Mouse (Mus musculus) G1E-ER4 (cell line): ENCODE measurements around the gene Slain1. TPM values are rescaled to one million over a fixed set of nuclear protein-coding genes. Genes with fewer than 3 reads are reported as not detected.

Experiments
- GATA1 ChIP-seq: IDR thresholded peaks from one replicate; pipeline ENCODE4 v1.8.0; 2012; ENCODE audit warnings: low read length, inconsistent platforms
- polyA plus RNA-seq: library from polyadenylated mRNA; stranded (reverse); fragments of >175 nt; gene quantifications from 2 replicates; pipeline ENCODE4 v1.2.3, GENCODE M21; 2012

Gene Slain1
- polyA plus RNA-seq, 1 experiment = not detected

DNA sequence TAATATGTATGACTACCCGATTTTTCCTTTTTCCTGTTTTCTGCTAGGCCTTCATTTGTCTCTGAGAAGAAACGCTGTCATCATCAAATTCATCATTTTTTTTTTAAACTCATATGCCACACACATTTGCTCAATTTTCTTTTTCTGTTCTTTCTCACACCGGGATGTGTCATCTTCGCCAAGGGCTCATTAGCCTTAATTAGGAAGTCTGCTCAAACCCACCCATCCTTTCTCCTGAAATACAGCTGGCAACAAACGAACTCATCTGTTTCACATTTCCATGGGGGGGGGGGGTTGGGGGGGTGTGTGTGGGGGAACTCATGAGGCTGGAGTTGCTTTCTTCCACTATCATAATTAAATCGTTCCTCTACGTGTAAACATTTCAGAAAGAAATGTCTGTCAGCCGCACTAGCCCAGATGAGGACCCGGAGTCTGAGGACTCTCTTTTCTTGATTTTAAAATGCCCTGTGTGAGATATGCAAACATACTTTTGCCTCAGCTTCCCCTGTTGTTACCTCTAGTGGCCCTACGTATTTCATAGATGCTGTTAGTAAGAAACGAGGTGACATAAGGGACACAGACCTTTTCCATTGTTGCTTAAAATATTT, 79.8 kb downstream of the Slain1 start:
- no peak for TF ChIP-seq GATA1

DNA sequence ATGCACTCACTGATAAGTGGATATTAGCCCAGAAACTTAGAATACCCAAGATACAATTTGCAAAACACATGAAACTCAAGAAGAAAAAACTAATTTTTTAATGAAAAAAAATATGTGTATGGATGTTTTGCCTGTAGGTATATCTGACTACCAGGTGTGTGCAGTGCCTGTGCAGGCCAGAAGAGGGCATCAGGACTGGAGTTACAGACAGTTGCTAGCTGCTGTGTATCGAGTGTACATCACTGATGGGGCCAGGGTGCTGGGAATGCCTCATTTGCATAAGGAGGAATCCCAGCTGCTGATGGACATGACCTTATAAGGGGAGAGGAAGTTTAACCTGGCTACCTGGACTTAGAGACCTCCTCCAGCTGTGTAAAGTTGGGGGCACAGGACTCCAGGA, 82.6 kb downstream of the Slain1 start:
- TF ChIP-seq GATA1 = no peak

DNA sequence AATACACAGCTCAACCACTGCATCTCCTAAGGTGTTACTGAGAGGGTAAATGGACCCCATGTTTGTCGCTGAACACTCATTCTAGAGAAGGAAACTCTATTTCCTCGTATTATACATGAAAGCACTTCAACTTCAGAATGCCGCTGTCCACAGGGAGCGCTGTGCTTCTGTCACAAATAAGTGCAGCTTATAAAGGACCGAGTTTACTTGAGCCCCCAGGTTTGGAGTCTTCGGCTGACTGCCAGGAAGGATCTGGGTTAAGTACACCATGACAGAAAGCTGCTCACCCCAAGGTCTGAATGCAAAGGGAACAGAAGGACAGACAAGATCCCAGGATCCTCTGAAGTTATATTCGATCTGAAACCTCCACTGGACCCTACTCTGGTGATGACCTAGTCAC, 91.2 kb downstream of the Slain1 start:
- no peak for TF ChIP-seq GATA1

DNA sequence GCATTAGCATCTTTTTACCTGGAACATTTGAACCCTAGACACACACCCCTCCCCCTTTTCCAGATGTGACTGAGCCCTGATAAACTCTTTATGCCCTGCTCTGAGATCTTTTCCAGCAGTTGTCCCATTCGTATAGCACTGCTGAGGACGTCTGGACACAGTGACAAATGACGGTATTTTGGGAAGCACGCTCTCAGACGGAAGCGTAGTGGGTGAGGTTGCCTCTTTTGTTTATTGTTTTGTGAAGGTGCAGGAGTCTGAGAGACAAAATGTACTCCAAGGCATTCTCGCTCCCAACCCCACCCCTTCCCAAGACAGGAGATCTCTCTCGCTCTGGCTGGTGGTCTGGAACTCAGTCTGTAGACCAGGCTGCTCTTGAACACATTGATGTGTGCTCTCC, 92.1 kb downstream of the Slain1 start:
- no peak for TF ChIP-seq GATA1

DNA sequence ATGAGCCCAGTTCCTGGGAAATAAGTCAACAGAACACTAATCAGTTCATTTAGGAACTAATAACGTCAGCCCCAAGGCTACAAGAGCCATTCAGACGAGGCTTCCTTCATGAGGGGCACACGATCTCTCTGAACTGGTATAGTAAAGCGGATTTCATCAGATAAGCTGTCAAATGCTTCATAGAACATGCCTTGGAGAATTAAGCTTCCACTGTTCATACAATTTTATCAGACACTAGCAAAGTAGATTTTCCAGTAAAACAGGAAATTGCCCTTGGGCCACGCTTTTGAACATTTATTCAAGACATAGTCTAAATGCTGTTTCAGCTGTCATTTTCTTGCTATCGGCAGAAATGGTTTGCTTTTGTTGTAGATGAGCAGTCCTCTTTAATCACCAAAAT, 97.3 kb downstream of the Slain1 start:
- no peak for TF ChIP-seq GATA1

DNA sequence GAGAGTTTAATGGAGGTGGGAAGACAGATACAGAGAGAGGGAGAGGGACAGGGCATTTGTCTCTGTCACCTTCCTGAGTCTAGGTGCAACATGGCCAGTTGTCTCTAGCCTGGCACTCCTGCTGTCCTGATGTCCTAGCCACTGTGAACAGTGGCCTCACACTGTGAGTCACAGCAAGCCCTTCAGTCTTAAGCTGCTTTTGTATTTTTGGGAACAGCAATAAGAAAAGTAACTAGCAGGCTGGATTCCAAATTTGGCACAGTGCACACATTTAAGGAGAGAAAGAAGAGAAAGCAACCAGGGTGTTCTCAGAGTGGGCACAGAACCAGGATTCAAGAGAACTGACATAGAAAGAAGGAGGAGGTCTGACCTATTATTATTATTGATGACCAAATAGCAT, 101.4 kb downstream of the Slain1 start:
- no peak for TF ChIP-seq GATA1

DNA sequence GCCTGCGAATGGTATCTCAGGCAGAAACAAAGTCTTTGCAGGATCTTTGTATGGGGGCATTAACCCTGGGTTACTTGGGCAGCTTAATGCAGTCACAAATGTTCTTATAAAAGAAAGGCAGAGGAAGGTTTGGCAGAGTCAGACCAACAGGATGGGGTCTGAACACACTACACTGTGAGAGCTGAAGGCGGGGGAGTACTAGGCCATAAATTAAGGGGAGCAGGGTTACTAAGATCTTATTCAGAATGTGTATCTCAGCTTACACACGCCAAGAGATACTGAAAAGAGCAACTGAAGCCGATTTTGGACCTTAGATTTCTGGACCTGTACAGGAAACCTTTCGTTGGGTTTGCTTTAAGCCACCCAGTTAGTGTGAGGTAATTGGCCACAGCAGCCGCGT, 102.7 kb downstream of the Slain1 start:
- no peak for TF ChIP-seq GATA1

DNA sequence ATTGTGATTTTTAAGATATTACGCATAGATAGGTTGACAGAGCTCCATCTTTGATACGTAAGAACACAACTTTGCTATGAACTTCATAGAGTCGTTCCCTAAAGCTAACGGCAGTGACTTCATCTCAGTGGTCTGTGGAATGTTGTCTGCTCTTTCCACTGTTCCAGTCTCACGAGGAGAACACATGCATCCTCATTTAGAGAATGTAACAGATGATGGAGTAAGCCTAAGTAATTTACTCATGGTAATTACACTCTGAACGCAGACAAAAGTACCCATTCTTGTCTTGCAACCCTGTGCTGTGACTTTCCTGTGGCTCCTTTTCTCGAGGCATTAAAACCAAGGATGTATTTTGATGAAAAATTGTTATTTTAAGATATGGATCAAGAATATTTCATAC, 104.0 kb downstream of the Slain1 start:
- TF ChIP-seq GATA1 = no peak

DNA sequence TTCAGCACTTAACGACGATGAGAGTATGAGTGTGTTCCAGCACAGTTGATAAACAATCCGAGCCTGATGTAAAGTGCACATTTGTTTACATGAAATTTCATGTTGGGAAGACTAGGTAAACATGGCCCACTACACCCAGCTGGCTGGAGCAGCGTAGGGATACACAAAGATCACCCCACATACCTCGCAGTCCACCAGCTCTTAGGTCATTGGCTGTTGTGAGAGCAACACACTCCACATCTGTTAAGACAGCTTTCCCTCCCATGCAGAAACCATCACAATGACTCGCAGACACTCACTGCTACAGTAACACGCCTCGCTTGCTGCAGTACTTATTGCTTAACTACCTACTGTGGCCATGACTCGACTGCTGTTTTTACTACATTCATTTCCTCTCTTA, 104.4 kb downstream of the Slain1 start:
- TF ChIP-seq GATA1 = no peak

Other genes with a start within 250 kb of the Slain1 start
- not detected in 2 replicates for gene Scel, start 136.9 kb upstream of the Slain1 start, polyA plus RNA-seq
- not detected in 2 replicates for gene Ednrb, start 194.2 kb downstream of the Slain1 start, polyA plus RNA-seq